Mouse (Mus musculus): ENCODE measurements around the gene Mcemp1. TPM values are rescaled to one million over a fixed set of nuclear protein-coding genes. Genes with fewer than 3 reads are reported as not detected.

Mcemp1 gene
- polyA plus RNA-seq, 1 experiment from 2014 or later: not detected

GRCm38 (mm10) chr8:3647561-3647960, 18.0 kb upstream of the Mcemp1 start:
- Histone ChIP-seq H3K27ac (replicated peaks) (no peak overlapping the region), H3K4me1 (no peaks in the 10 kb centered on the region), H3K9me3 (no peaks in the 10 kb centered on the region), H3K4me2 (no peak overlapping the region), H3K27me3 (replicated peaks) (0 out of 2 replicates have a peak, but pooled peaks cover 4% of the 10 kb centered on the region), H3K9ac (no peak overlapping the region), H3K4me3 (no peak overlapping the region), H3K36me3 (peaks cover 4% of the 10 kb centered on the region; the same call in 1 of the 2 replicates)
- no peak for ATAC-seq (ENCODE audit: extremely low read depth, insufficient number of reproducible peaks, low FRiP score, low TSS enrichment)
- 70% methylated on average over 4 of the region's 4 CpGs for WGBS

GRCm38 (mm10) chr8:3648268-3648667, 17.3 kb upstream of the Mcemp1 start:
- Histone ChIP-seq H3K4me1 (no peaks in the 10 kb centered on the region), H3K27ac (replicated peaks) (no peak overlapping the region), H3K9ac (no peak overlapping the region), H3K4me2 (no peak overlapping the region), H3K4me3 (no peak overlapping the region), H3K9me3 (no peaks in the 10 kb centered on the region), H3K36me3 (no peaks in the 10 kb centered on the region), H3K27me3 (replicated peaks) (0 out of 2 replicates have a peak, but pooled peaks cover 4% of the 10 kb centered on the region)
- no peak for ATAC-seq (ENCODE audit: extremely low read depth, insufficient number of reproducible peaks, low FRiP score, low TSS enrichment)
- WGBS: 64% methylated on average over 2 of the region's 2 CpGs

- Histone ChIP-seq H3K27me3 (replicated peaks) (0 out of 2 replicates have a peak, but pooled peaks cover 7% of the 10 kb centered on the region), H3K36me3 (no peaks in the 10 kb centered on the region), H3K4me1 (no peaks in the 10 kb centered on the region), H3K4me3 (no peak overlapping the region), H3K27ac (replicated peaks) (no peak overlapping the region), H3K9ac (no peak overlapping the region), H3K4me2 (peak overlapping the region; percentile 35), H3K9me3 (no peaks in the 10 kb centered on the region)
- WGBS: 53% methylated on average over 1 of the region's 1 CpGs
- no peak for ATAC-seq (ENCODE audit: extremely low read depth, insufficient number of reproducible peaks, low FRiP score, low TSS enrichment)
Observed at GRCm38 (mm10) chr8:3648990-3649389, 16.6 kb upstream of the Mcemp1 start.

GRCm38 (mm10) chr8:3652845-3653244, 12.7 kb upstream of the Mcemp1 start:
- Histone ChIP-seq H3K4me3 (no peak overlapping the region), H3K4me2 (no peak overlapping the region), H3K9ac (no peak overlapping the region), H3K9me3 (no peaks in the 10 kb centered on the region), H3K27me3 (replicated peaks) (peaks cover 20% of the 10 kb centered on the region), H3K36me3 (no peaks in the 10 kb centered on the region), H3K4me1 (no peaks in the 10 kb centered on the region), H3K27ac (replicated peaks) (no peak overlapping the region)
- WGBS: 58% methylated on average over 3 of the region's 3 CpGs
- no peak for ATAC-seq (ENCODE audit: extremely low read depth, insufficient number of reproducible peaks, low FRiP score, low TSS enrichment)

GRCm38 (mm10) chr8:3654726-3655508, 10.6 kb upstream of the Mcemp1 start:
- no peaks in the 10 kb centered on the region for H3K9me3 ChIP-seq
- WGBS: 63% methylated on average over 11 of the region's 11 CpGs

GRCm38 (mm10) chr8:3655526-3655925, 10.0 kb upstream of the Mcemp1 start, which contains the start of gene Retn:
TSS of gene Retn (plus strand) at chr8:3655770.
- 54% methylated on average over 3 of the region's 3 CpGs for WGBS
- ATAC-seq (ENCODE audit: extremely low read depth, insufficient number of reproducible peaks, low FRiP score, low TSS enrichment): no peak

More at GRCm38 (mm10) chr8:3654726-3655508, 10.6 kb upstream of the Mcemp1 start:
- no peak; the same call in 1 of the 2 replicates for ATAC-seq (ENCODE audit: extremely low read depth, insufficient number of reproducible peaks, low FRiP score, low TSS enrichment)
- no peaks in the 10 kb centered on the region for H3K36me3 ChIP-seq
- no peaks in the 10 kb centered on the region for H3K4me1 ChIP-seq
- H3K4me2 ChIP-seq: no peak overlapping the region
- no peak overlapping the region for H3K9ac ChIP-seq
- peaks cover 22% of the 10 kb centered on the region for H3K27me3 ChIP-seq (replicated peaks)
- H3K27ac ChIP-seq (replicated peaks): no peak overlapping the region
- H3K4me3 ChIP-seq: no peak overlapping the region

GRCm38 (mm10) chr8:3656725-3657381, 8.7 kb upstream of the Mcemp1 start:
- H3K9me3 ChIP-seq: no peaks in the 10 kb centered on the region
- no peak overlapping the region for H3K4me3 ChIP-seq
- H3K4me2 ChIP-seq: no peak overlapping the region
- ATAC-seq (ENCODE audit: extremely low read depth, insufficient number of reproducible peaks, low FRiP score, low TSS enrichment): no peak
- H3K36me3 ChIP-seq: no peaks in the 10 kb centered on the region
- no peak overlapping the region for H3K27ac ChIP-seq (replicated peaks)
- peaks cover 22% of the 10 kb centered on the region for H3K27me3 ChIP-seq (replicated peaks)
- H3K9ac ChIP-seq: no peak overlapping the region
- 27% methylated on average over 7 of the region's 7 CpGs for WGBS
- H3K4me1 ChIP-seq: no peaks in the 10 kb centered on the region

More at GRCm38 (mm10) chr8:3655526-3655925, 10.0 kb upstream of the Mcemp1 start, which contains the start of gene Retn:
- Histone ChIP-seq H3K4me3 (no peak within 1 kb of the TSS), H3K27me3 (replicated peaks) (peaks cover 22% of the 10 kb centered on the region), H3K9me3 (no peaks in the 10 kb centered on the region), H3K4me2 (no peak within 1 kb of the TSS), H3K27ac (replicated peaks) (no peak within 1 kb of the TSS), H3K4me1 (no peaks in the 10 kb centered on the region), H3K9ac (no peak within 1 kb of the TSS), H3K36me3 (no peaks in the 10 kb centered on the region)

GRCm38 (mm10) chr8:3660889-3661288, 4.7 kb upstream of the Mcemp1 start:
- H3K36me3 ChIP-seq: no peaks in the 10 kb centered on the region
- no peaks in the 10 kb centered on the region for H3K9me3 ChIP-seq
- H3K4me2 ChIP-seq: no peak overlapping the region
- no peak for ATAC-seq (ENCODE audit: extremely low read depth, insufficient number of reproducible peaks, low FRiP score, low TSS enrichment)
- peaks cover 22% of the 10 kb centered on the region for H3K27me3 ChIP-seq (replicated peaks)
- 69% methylated on average over 8 of the region's 8 CpGs for WGBS
- H3K27ac ChIP-seq (replicated peaks): no peak overlapping the region
- H3K4me1 ChIP-seq: no peaks in the 10 kb centered on the region
- H3K4me3 ChIP-seq: no peak overlapping the region
- H3K9ac ChIP-seq: no peak overlapping the region

GRCm38 (mm10) chr8:3664405-3664804, 1.1 kb upstream of the Mcemp1 start:
- Histone ChIP-seq H3K36me3 (no peaks in the 10 kb centered on the region), H3K4me1 (no peaks in the 10 kb centered on the region), H3K9ac (no peak overlapping the region), H3K9me3 (no peaks in the 10 kb centered on the region), H3K27ac (replicated peaks) (no peak overlapping the region), H3K4me2 (no peak overlapping the region), H3K4me3 (no peak overlapping the region), H3K27me3 (replicated peaks) (0 out of 2 replicates have a peak, but pooled peaks cover 9% of the 10 kb centered on the region)
- WGBS: 50% methylated on average over 5 of the region's 5 CpGs
- no peak for ATAC-seq (ENCODE audit: extremely low read depth, insufficient number of reproducible peaks, low FRiP score, low TSS enrichment)

GRCm38 (mm10) chr8:3670388-3670787, 4.8 kb downstream of the Mcemp1 start:
- 70% methylated on average over 2 of the region's 2 CpGs for WGBS
- no peak for ATAC-seq (ENCODE audit: extremely low read depth, insufficient number of reproducible peaks, low FRiP score, low TSS enrichment)
- Histone ChIP-seq H3K4me3 (no peak overlapping the region), H3K4me2 (no peak overlapping the region), H3K36me3 (no peaks in the 10 kb centered on the region), H3K27ac (replicated peaks) (no peak overlapping the region), H3K4me1 (no peaks in the 10 kb centered on the region), H3K9me3 (no peaks in the 10 kb centered on the region), H3K27me3 (replicated peaks) (0 out of 2 replicates have a peak, but pooled peaks cover 9% of the 10 kb centered on the region), H3K9ac (no peak overlapping the region)

- Histone ChIP-seq H3K4me3 (peak within 1 kb of the TSS; percentile 65), H3K4me2 (peak within 1 kb of the TSS; percentile 81), H3K9ac (peak within 1 kb of the TSS; percentile 84), H3K27me3 (replicated peaks) (0 out of 2 replicates have a peak, but pooled peaks cover 3% of the 10 kb centered on the region), H3K9me3 (no peaks in the 10 kb centered on the region), H3K36me3 (no peaks in the 10 kb centered on the region), H3K27ac (replicated peaks) (peak within 1 kb of the TSS; percentile 44), H3K4me1 (peaks cover 7% of the 10 kb centered on the region)
- WGBS: under 1% methylated on average over 23 of the region's 23 CpGs
- peak; percentile 51; the same call in 1 of the 2 replicates for ATAC-seq (ENCODE audit: extremely low read depth, insufficient number of reproducible peaks, low FRiP score, low TSS enrichment)
Observed at GRCm38 (mm10) chr8:3671980-3672491, 6.5 kb downstream of the Mcemp1 start, which contains the start of gene Fcor. TSS of gene Fcor (minus strand) at chr8:3672362.

All from heart, embryonic 13.5 days (tissue).